Mouse (Mus musculus): ENCODE measurements around the gene P2ry10.
"Not testable (repeated sequence)": the region's sequence is repeated elsewhere in the genome, so short reads cannot be mapped to it uniquely, and the experiment has no call there.

Gene P2ry10

DNA sequence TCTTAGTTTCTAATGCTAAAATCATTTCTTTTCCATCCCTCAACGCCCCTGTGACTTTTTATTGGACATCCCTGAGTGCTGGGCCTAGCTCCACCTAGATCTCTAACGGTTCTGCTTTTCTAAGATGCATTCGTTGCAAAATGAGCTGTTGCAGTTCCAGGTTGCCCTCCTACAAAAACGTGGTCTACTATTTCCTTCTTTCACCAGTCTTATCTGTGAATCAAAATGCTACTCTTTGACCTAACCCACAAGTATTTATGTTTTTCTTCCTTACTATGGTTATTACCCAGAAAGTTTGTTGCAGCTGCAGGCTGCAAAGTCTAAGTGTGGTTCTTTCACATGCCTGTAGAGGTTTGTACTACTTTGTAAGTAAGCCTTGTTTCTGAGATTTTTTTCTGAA is at the start of gene P2ry10:
Gene P2ry10 (plus strand): TSS at position 316 of the 400 bp plus-strand sequence.
- DNase-seq = no peak

DNA sequence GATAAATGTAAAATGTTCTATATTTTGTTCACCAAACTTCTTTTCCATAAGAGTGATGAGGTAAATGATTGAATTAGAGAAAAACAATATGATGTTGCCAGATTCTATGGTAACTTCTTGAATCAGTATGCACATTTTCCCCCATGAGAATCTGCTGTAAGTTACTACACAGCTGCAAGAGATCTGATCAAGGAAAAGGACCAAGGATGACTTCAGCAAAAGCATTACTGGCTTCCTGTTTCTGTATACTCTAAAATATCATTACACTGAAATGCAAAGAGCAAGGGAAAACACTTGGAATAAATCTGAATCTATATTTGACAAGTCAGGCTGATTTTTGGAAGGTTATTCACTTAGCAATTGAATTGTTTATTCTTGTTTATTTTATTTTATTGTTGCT is 49.1 kb upstream of the P2ry10 start:
- DNase-seq = no peak

GRCm38 (mm10) chrX:107039635-107040034 is 48.7 kb upstream of the P2ry10 start:
- DNase-seq = no peak

DNA sequence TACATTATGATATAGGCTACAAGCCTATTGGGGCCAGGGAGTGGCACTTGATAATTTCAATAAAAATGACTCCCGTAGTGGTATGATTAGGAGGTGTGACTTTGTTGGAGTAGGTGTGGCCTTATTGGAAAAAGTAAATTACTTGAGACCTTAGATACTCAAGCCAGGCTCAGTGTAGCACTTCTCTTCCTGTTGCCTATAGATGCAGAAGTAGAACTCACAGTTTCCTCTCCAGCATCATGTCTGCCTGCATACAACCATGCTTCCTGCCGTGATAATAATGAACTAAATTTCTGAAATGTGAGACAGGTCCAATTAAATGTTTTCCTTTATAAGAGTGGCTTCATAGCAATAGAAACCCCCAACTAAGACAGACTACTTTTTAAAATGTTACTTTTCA is 45.9 kb upstream of the P2ry10 start:
- DNase-seq = no peak

GRCm38 (mm10) chrX:107083407-107083806 is 4.9 kb upstream of the P2ry10 start:
- not testable (repeated sequence) for DNase-seq

GRCm38 (mm10) chrX:107084320-107084719 is 4.0 kb upstream of the P2ry10 start:
- no peak for DNase-seq

DNA sequence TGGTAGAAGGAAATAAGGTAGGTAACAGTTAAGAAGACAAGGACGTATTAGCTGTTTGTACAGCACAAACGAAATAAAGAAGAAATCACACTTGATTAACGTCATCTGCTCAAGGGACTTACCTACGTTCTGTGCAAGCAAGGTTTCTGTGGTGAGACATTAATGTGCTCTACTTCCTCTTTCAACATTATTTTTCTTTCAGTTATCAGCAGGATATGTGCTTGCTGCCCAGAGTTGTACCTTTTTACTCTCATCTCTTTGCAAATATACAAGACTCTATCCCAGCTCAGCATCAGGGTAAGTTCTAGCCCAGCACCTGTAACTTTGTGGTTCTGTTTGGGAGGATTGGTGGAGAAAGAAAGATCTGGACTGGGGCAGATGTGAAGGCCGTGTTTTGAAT is 839 bp downstream of the P2ry10 start:
- DNase-seq = no peak

DNA sequence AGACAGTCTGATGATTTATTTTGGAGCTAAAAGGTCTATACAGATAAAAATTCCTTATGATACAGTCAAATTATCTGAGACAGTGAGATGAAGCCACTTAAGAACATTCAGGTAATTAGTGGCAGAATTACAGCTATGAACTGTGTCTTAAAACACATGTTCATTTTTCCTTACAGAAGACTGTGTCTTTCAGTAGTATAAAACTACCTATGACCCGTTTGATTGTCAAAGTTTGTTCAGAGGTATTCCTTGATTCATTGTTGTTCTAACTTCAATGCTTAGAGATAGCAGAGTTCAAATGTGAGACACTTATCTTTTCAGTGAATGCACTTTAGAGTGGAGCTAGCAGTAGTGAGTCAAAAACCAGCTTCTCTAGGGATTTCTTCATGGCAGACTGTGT is 1.6 kb downstream of the P2ry10 start:
- no peak for DNase-seq

- DNase-seq = no peak
These were observed 7.3 kb downstream of the P2ry10 start for GRCm38 (mm10) chrX:107095633-107096032.

GRCm38 (mm10) chrX:107116333-107116732 is 28.0 kb downstream of the P2ry10 start:
- no peak for DNase-seq

GRCm38 (mm10) chrX:107116987-107117386 is 28.7 kb downstream of the P2ry10 start:
- no peak for DNase-seq

- DNase-seq = no peak
These were observed 54.9 kb downstream of the P2ry10 start for GRCm38 (mm10) chrX:107143184-107143583.

DNA sequence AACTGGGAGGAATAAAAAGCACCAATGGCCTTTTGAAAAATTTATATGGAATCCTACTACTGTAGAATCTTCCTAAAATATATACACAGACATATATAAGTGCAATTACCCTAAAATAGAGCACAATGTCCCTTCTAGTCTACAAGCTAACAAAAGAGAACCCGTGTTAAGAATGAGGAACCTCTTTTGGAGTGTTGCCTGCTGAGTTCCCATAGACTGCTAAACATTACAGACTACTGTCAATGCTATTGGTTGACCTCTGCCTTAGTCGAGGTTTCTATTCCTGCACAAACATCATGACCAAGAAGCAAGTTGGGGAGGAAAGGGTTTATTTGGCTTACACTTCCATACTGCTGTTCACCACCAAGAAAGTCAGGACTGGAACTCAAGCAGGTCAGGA is 55.6 kb downstream of the P2ry10 start:
- DNase-seq = no peak

DNA sequence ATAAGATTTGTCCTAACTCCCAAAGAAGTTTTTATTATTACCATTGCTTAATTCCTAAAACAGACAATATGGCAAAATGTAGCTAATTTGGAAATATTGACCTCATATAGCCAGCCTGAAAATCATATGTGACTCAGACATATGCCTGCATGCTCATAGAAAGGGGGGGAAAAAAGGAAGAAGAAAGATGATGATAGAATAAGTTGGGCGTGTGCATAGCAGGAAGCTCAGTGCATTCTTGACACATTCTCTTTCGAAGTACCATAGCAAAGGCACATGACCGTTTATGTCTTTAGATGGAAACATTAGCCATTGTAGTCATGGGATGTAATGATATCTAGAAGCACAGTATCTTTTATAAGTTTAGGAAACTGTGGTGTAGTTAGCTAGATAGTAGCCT is 60.4 kb downstream of the P2ry10 start, which contains the start of gene P2ry10b:
Gene P2ry10b (plus strand): TSS at position 247 of the 400 bp plus-strand sequence.
- no peak for DNase-seq

DNA sequence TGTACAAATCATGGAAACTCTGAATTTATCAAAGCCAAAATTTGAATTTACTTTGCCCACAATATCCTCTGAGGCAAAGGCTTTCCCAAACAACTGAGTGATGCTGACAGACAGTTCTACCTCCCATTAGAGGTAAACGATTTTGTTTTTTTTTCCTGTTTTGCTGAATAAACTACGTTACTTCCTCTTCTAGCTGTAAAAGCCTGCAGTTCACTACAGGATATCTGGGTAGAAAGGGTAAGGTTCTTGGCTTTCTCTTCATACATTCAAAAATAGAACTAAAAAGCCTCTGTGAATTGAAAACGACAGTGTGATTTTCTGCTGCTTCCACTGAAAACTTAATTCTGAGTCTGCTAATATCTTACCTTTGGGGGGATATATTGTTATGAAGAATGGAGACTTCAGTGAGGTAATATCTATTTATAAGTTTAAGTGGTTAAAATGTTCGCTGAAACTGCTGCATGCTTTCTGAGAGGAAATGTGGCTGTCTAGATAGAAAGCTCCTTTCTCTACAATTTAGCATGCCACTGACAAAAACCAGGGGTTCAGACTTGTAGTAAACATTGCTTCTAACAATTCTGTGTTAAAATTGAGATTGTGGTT is 61.2 kb downstream of the P2ry10 start:
- no peak for DNase-seq

DNA sequence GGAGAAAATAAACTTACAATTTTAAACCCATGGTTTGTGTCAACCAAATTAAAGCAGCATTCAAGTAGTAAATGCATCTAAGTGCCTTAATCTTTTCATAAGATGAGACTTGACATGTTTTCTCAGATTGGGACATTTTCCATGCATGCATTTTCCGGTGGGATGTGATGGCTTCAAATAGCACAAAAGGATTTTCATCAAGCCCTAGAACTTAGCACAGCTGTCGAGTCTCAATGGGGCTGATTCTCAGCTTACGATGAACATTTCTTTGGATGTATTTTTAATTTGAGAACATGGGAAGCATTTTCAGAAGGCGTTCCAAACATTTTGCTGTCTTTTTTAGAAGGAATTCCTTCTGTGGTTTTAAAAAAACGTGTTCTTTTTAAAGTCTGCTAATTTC is 61.7 kb downstream of the P2ry10 start:
- DNase-seq = no peak

GRCm38 (mm10) chrX:107150752-107151515 is 62.6 kb downstream of the P2ry10 start:
- DNase-seq = no peak
